Mouse (Mus musculus): ENCODE data around the gene Nrxn3.

Nrxn3 gene

DNA sequence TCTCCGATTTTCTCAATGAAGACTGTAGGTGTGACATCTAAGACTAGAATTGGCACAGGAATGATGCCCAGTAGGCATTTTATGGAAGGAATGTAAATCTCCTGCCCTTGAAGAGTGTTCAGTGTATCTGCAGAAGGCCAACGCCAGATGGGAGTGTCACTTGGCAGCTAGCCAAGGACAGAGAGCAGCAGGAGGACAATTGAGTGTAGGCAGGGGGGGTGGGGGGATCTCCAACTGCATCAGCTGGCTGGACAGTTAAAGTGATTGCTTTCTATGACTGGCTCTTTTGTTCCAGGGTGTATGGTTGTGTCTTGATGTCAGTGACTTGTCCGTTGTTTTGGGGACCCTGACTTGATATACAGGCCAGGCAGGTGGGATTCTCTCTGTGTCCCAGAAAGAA is 326.6 kb downstream of the Nrxn3 start:
- peak; percentile 39 to 40 for DNase-seq (ENCODE audit: low spot score in 2 of 2)

DNA sequence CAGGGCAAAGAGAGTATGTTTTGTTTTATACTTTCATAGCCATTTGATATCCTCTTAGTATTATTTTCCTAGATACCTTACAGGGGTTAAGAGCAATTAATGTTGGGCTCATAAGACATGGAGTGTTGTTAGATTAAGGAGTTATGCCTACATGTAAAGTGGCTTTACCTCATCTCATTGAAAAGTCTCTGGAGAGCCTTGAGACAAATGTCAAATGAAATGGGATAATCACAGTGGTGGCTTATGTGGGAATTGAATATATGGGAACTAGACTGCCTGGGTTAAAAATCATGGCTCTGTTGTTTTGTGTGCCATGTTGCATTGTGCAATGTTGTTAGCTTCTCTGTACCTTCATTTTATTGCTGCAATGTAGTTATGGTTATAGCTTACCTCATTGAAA is 327.0 kb downstream of the Nrxn3 start:
- DNase-seq (ENCODE audit: low spot score in 2 of 2), result no peak

DNA sequence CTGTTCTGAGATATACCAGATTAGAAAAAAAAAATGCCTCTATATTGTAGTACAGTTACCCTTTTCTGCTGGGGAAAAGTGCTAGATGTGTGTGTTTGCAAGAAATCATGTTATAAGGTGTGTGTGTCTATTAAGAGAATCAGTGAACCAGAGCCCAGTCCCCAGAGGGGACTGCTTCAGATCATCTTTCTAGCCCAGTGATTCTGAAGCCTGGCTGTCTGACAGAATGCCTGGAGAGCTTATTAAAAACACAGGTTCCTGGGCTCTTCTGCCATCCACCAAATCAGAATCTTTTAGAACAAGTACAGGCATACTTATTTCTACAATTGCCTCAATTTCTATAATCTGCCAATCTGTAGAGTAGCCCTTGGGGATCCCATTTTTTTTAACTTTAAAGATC is 349.8 kb downstream of the Nrxn3 start:
- DNase-seq (ENCODE audit: low spot score in 2 of 2), result no peak

DNA sequence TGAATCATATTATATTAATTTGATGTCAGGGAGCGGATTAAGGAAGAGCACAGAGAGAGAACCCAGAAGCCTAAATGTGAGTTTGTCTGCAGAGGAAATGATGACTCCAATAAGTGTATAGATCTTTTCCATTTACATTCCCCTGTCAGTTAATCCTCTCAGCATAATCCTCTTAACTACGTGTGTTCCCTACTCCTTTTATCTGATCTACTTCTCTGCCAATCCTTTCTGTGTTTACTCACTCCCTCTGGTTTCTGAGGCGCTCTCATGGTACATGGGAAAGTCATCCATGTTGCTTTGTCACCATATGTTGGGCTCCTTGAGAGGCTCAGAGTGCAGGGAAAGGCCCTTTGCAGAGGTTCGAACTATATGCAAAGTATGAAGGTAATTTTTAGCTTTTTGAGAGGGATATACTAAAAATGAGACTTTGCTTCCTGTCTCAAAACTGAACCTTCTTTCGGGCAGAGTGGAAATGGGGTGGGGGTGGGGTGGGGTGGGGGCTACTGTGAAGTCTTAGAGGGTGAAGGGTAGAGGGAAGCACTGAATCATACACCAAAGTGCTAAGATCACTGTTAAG is 350.6 kb downstream of the Nrxn3 start:
- DNase-seq (ENCODE audit: low spot score in 2 of 2), result no peak

DNA sequence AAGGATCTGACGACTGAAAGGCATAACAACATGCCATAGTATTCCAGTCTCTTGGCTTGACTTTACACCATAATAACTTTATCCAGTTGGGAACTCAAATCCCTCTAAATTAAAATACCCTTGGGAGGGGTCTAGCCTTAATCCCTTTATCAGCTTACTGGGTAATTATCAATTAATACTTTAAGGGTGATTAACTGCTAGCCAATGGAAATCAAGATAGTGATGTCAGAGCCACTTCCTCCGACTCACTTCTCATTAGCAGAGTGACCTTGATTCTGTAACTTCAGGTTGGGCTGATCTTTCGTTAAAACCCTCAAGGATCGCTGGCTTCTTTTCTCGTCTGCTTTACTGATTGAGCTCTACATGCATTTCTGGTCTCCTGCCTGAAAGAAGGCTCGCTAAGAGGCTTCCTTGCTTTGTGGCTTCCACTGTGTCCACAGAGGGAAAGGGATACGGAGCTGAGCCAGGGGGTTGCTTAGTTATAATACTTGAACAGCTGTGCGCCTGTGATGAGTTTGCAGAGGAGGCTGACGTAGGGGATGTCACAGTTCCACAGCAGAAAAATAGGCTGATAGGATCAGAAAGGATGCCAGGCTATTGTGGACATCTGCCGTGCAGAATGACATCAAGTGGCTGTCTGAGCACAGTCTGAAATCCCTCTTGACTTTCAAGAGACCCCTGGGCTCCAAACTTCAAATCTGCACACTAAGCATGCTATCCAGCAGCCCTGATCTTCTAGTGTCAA is 352.0 kb downstream of the Nrxn3 start:
- DNase-seq (ENCODE audit: low spot score in 2 of 2), result peak; percentile 24 to 38

DNA sequence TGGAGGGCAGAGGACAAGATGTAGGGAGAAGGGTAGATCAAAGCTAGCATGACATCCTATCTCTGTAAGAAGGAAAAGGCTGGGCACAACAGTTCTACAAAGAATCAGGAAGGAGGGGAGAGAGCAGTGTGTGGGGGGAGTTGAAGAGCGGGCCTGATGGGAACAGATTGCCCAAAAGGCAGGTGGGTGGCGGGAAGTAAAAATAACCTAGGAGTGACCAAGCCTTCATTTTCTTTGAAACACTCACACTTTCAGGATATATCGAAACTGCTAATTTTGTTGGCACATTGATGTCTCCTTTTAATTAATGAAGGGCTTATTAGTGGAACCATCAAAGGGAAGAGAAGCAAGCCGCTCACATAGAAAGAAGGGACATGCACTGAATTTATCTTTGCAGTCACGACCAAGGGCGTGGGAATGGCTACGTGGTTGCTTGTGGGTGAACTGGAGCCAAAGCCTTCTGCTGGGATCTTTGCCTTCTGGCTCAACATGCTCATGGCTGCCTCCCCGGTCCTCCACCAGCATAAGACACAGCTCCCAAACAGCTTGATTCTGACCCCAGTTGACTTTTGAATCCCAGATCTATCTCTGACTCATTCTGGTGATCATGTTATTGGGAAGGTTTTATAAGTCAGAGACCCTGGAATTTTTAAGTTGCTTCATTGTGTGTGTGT is 371.3 kb downstream of the Nrxn3 start:
- DNase-seq (ENCODE audit: low spot score in 2 of 2), result peak; percentile 44 to 54

DNA sequence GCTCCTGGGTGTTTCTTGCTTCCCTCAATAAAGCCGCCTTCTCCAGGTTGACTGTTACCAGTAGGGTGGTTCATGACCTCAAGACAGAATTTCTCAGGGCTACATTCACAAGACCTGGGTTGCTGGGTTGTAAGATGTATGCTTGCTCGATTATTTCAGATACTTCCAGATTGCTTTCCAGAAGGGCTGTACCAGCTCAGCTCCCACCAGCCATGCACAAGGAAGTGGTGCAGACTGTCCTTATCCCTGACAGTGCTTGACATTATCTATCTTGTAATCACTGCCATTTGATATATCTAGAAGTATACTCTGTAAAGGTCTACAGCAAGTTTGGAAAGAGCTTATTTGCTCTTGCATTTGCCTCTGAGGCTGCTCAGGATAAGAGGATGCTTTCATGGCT is 374.9 kb downstream of the Nrxn3 start:
- no peak for DNase-seq (ENCODE audit: low spot score in 2 of 2)

DNA sequence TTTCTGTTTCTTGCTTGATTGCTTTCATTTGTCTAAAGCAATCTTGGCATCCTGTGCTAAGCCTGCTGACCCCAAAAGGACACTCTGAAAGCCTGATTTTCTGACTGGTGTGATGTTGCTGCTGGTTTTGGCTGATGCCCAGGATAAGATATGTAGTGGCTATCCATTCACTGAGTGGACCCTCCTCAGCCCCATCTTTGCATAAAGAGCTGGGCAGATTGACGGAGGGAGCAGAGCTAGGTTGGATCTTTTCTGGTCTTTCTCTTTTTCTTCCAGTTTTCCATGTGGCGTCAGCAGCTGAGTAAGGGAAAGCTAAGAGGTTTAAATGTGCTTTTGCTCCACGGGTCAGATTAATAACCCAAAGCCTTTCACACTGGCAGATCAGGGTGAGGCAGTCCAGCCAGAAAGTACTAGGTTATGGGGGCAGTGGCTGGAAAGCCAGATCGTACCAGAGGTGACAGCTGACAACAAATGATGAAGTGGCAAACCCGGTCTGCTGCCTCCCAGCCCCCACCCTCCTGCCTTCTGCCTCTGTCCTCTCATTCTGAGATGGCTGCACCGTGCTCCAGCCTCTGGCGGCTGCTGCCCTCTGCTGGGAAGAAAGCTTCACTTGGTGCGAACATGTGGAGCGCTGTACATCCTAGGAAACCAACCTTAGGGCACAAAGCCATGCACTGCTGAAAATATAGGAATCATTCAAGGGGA is 383.5 kb downstream of the Nrxn3 start:
- peak; percentile 90 to 93 for DNase-seq (ENCODE audit: low spot score in 2 of 2)

DNA sequence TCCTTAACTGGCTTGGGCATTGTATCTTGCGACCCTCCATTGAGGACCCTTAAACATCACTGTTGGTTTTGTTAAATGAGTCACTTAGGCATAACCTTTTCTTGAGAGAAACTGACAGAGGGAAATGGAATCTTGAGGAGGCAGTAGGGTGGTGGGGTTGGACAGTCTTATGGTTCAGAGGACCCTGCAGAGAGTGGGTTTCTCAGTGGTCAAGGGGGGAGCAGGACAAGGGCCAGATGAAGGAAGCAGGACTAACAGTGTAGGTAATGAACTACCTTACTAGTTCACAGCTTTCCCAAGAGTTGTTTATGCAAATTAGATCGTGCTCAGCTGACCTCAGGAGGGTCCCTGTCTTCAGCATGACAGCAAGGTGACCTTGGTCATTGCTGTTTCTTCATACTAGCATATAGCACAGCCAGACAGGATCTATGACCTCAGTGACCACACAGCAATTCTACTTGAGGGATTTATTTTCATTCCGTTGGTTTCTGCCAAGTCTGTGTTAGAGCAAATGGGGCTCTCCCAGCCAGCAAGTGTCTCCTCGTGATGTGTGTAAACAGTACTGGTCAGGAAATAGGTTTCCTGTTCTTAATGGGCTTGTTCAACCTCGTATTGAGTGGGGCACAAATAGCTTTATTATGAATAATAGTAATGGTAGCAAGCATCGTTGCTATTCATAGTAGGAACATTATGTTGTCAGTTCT is 384.4 kb downstream of the Nrxn3 start:
- no peak for DNase-seq (ENCODE audit: low spot score in 2 of 2)

DNA sequence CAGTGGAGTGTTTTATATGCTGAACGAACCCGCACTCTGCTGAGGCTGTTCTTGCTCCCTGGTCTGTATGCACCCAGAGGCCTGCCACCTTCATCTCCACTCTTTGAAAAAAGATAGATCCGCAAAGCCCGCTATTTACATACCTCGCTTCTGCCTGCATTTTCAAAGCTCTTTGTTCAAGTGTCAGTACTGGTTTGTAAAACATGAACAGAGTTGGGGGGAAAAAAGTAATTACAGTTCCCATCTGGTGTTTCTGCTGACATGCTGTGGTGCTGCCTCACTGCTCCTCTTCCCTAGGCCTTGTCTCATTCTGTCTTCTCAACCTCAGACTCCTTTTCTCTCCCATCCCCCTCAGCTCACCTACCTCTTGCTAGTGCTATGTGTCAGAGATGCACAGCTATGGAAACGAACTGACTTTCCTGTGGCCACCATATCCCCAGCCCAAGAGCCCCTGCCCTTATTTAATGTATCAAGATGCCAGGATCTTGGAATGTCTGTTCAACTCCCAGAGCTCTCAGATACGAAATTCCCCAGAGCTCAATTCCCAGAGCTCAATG is 387.2 kb downstream of the Nrxn3 start:
- no peak for DNase-seq (ENCODE audit: low spot score in 2 of 2)

DNA sequence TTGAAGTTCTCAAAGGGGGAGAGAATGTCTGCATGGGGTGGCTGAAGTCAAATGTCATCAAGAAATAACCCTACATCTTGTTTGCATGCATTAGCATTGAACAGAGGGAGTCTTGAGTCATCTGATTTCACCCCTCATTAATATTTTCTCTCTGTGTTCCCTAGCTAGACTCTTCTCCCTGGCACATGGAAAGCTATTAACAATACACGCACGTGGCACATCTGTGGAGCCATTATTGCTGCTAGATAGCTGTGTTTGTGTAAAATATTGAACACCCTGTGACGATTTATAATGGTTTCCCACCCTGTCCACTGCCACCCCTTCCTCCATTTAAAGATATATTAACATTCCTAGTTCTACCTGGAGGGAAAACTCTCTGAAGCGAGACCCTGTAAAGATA is 405.9 kb downstream of the Nrxn3 start:
- DNase-seq (ENCODE audit: low spot score in 2 of 2), result no peak

DNA sequence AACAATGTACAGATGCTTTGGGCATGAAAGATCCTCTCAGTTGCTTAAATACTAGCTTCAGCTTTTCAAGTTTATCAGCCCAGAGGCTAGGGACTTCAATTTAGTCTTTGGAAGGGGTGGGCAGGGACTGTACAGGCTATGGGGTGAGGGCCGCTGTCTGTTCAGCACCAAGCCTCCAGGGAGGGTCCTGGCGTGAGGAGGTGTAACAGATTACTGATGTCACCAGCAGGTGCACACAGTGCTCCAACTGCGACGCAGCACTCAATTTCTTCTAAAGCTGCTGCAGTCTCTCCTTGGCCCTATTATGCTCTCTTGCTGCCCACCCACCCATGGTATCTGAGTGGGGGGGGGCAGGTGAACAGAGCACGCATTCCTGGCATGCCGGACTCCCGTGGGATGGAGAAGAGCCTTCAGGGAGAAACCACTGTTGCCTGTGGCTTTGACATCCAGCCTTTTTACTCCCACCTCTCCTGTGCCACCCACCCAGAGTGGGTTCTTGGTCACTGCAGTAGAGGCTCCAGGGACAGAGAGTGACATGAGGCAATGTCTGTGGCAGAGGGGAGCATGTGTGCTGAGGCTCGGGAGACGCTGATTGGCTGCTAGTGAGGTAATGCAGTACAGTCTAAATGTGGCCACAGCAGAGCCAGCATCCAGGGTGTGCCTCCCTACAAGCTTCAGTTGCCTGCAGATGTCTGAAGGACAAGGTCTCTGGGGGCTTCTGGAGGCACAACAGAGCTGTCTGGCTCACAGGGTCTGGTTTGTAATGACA is 406.6 kb downstream of the Nrxn3 start:
- peak; percentile 63 to 82 for DNase-seq (ENCODE audit: low spot score in 2 of 2)

DNA sequence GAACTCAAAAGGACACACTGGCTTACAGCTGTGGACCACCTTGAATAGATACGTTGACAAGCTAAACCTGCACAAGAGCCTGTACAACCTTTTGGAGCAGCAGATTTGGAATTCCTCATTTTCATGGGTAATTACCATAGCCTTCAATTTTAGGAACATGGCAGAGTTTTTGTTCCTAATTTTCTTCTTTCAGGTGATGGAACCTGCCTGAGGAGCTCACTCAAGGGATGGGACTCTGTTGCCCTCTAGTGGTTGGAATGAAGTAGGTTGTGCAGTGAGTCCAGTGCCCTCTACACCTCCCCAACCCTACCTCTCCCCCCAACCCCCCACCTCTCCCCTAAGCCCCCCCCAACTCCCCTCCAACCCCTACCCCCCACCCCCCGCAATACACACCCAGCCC is 411.7 kb downstream of the Nrxn3 start:
- DNase-seq (ENCODE audit: low spot score in 2 of 2), result no peak

DNA sequence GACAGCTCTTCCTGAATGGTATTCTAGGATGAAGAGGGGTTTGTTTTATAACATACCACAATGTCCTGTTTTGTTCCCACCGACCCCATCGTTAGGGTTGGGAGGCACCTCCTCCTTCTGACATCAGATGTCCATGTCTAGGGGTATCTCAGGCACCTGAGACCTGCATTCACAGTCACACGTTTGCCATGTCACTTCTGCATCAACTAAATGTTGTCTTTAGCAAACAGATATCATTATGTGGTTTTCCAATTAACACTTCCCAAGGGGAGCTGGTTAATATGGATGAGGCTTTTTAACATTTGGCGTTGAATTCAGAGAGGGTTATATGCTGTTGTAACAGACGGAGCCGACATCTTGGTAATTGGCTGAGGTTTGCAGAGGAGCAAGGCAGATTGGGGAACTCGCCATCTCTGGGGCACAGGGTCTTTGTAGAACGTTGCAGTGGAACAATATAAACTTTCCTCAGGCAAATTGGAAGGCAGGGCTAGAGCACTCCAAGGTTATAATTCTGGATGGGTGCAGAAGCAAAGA is 412.2 kb downstream of the Nrxn3 start:
- DNase-seq (ENCODE audit: low spot score in 2 of 2), result no peak

DNA sequence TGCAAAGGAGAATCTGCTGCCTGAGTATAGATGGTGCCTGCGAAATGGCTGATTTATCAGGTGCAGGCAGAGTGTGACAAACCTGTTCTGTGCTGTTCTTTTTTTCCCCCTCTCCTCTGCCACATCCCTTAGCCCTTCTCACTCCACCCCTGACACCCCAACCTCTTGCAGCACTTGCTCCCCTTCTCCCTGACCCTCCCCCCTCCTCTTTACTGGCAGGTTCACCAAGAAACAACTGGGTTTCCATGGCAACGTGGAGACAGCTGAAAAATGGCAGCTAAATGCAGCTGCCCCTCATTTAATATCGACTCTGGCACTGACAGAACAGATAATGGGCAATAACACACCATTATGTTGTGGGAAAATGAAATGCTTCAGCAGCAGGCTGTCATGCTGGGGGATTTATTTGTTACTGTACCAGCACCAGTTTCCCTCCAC is 426.3 kb downstream of the Nrxn3 start:
- peak; percentile 50 to 51 for DNase-seq (ENCODE audit: low spot score in 2 of 2)

DNA sequence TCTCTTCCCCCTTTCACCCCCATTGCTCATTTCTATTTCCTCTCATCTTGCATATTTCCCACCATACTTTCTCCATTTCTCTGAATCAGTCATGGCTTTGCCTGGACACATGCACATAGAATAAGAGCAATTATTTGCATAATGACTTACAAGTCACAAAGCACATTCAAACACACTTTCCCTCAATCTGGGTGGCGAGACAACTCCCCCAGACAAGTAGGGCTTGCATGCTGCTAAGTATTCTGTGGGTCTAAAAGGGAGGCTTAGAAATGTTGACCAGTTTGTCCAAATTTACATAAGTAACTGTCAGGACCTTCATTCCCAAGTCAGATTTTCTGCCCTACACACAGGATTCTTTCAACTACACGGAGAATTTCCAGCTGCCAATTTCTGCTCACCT is 426.8 kb downstream of the Nrxn3 start:
- DNase-seq (ENCODE audit: low spot score in 2 of 2), result no peak

DNA sequence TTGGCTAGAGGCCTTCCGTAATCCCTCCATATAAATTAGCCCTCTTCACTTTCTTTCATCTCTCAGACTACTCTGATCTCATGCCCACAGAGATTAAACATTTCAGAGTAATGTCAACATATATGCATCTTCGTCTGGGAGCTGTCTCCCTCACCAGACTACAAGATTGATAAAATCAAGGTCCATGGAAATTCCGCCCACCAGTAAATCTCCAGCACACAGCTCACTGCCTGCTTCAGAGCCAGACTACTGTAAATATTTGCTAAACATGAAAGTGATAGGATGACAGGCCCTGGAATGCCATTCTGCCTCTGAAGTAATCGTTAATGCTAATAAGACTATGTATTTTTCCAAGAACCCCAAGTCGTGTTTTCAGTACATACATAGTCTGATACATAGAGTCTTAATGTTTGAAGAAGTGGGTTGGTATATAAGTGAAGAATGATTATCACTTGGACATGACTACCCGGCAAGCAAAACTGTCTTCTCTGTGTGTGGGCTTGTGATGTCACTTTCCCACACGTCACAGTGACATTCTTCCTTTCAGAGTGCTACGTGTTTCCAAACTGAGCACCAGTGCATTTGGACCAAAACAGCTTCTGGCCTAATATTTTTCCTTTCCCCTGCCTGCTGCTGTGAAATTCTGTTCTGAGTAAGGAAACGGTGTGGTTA is 433.5 kb downstream of the Nrxn3 start:
- DNase-seq (ENCODE audit: low spot score in 2 of 2), result no peak

DNA sequence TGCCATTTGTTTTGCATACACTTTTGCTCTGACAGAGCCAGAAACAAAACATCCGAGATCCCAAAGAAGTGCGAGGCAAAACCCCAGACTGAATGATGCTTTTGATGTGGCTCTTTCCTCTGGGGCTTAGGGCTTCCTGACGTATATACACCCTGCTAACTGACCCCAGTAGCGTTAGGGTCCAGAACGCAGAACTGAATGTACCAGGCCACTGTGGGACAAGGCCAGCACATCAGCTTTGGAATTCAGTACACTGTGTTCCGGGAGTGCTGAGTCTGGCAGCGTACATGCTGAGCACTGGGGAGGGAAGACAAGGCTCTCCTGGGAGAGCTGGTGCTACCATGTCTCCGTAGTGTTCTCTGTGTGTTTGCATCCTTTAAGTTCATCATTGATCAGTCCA is 436.7 kb downstream of the Nrxn3 start:
- no peak for DNase-seq (ENCODE audit: low spot score in 2 of 2)

DNA sequence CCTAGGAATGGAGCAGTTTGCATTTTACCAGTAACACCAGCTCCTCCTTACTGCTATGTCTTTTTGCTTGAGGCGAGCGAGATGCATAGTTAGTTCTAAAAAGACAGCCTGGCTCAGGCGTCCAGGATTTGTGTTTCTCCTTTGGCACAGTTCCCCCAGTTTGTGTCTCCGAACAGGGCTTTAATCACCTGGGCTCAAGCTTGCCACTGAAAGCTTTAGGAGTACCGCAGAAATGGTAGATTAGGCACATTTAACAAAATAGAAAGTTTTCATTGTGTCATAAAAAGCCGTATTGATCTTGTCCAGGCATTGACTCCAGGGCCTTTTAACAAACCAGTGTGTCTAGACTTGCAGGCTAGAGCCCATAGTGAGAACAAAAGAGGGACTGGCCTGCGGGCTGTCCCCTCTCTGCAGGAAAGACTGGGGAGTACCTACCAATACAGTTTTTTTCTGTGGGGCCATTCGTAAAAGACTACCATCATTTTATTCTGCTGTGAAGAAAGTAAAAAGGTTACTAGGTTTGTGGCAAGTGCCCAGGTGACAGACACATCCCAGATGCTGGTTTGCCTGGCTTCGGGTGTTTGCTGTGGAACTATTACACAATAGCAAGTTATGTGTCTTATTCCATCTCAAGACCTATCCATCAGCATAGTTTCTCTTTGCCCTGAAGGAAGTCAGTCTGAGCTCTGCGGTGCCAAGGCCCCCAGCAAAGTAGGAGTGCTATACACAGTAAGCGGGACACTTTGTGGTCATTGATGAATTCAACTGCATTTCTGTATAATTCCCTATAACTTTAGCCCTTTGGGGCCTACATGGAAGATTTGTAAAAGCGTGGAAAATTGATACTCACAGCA is 451.9 kb downstream of the Nrxn3 start:
- DNase-seq (ENCODE audit: low spot score in 2 of 2), result no peak
